Mouse (Mus musculus) CH12.LX (cell line): ENCODE results near the gene Sf3b2. TPM values are rescaled to one million over a fixed set of nuclear protein-coding genes. Genes with fewer than 3 reads are reported as not detected.

Experiments
- DNase-seq: peaks from one replicate; pipeline ENCODE4 v3.0.0-alpha.2; 2013; ENCODE audit errors: extremely low read depth
- H3K27ac ChIP-seq: 2 replicates; pipeline ENCODE4 v1.5.1; 2012; ENCODE audit warnings: low read depth, mild to moderate bottlenecking, control low read depth, moderate library complexity; ENCODE audit not compliant: insufficient read depth
- H3K27me3 ChIP-seq: replicated peaks from 2 replicates; pipeline ENCODE3; 2012; ENCODE audit warnings: inconsistent platforms
- H3K36me3 ChIP-seq, 2 experiments: replicated peaks in 1 of 2; 2 replicates each; pipeline versions ENCODE3 to v1.6.1; 2012; ENCODE audit warnings: inconsistent platforms in 1 of 2, low read length in 1 of 2, mild to moderate bottlenecking in 1 of 2, mixed read lengths in 1 of 2, moderate library complexity in 1 of 2; ENCODE audit not compliant: control insufficient read depth in 1 of 2, insufficient read depth in 1 of 2
- H3K4me1 ChIP-seq, 2 experiments: 2 replicates each; pipeline ENCODE4 v1.6.1; 2012; ENCODE audit warnings: inconsistent platforms in 1 of 2, moderate library complexity in 1 of 2; ENCODE audit not compliant: insufficient read depth in 2 of 2, control insufficient read depth in 1 of 2
- H3K4me2 ChIP-seq: 2 replicates; pipeline ENCODE4 v1.6.1; 2012; ENCODE audit warnings: low read depth, mild to moderate bottlenecking, control low read depth; ENCODE audit not compliant: poor library complexity, insufficient read depth, severe bottlenecking
- H3K4me3 ChIP-seq, 3 experiments: fragments of 150-350 bp in 1 of 3; sonication (generic) in 1 of 3; replicated peaks in 1 of 3; 2 replicates each; pipeline versions ENCODE3 to v1.5.1; 2011 to 2012; ENCODE audit warnings: low read depth in 2 of 3, low read length in 2 of 3, mild to moderate bottlenecking in 2 of 3, moderate library complexity in 2 of 3, control low read depth in 1 of 3, improper control_type of control experiment in 1 of 3, inconsistent platforms in 1 of 3, mixed read lengths in 1 of 3; ENCODE audit not compliant: poor library complexity in 1 of 3
- H3K79me2 ChIP-seq: replicated peaks from 2 replicates; pipeline ENCODE4 v1.6.1; 2012; ENCODE audit warnings: mild to moderate bottlenecking, moderate library complexity; ENCODE audit not compliant: control insufficient read depth, poor library complexity, insufficient read depth, severe bottlenecking; ENCODE audit errors: extremely low read depth
- H3K9ac ChIP-seq: 2 replicates; pipeline ENCODE4 v1.6.1; 2012; ENCODE audit warnings: low read depth, mild to moderate bottlenecking, control low read depth, moderate library complexity; ENCODE audit not compliant: insufficient read depth
- H3K9me3 ChIP-seq: replicated peaks from 2 replicates; pipeline ENCODE3; 2012; ENCODE audit warnings: low read length, inconsistent platforms, mixed read lengths
- BHLHE40 ChIP-seq: IDR thresholded peaks from 2 replicates; pipeline ENCODE4 v1.6.1; 2011; ENCODE audit warnings: mild to moderate bottlenecking, low read depth, low read length, improper control_type of control experiment
- CHD1 ChIP-seq: IDR thresholded peaks from 2 replicates; pipeline ENCODE4 v1.6.1; 2012; ENCODE audit warnings: low read depth, low read length, improper control_type of control experiment, inconsistent platforms
- CHD2 ChIP-seq: IDR thresholded peaks from 2 replicates; pipeline ENCODE4 v1.6.1; 2011; ENCODE audit warnings: low read length, improper control_type of control experiment
- CTCF ChIP-seq, 2 experiments: IDR thresholded peaks in 1 of 2; conservative IDR thresholded peaks in 1 of 2; 2 replicates each; pipeline ENCODE4 v1.5.1; 2011 to 2012; ENCODE audit warnings: low read depth in 2 of 2, low read length in 2 of 2, improper control_type of control experiment in 1 of 2, inconsistent platforms in 1 of 2, mild to moderate bottlenecking in 1 of 2, moderate library complexity in 1 of 2
- E2F4 ChIP-seq: IDR thresholded peaks from 2 replicates; pipeline ENCODE4 v1.6.1; 2011; ENCODE audit warnings: low read depth, low read length, improper control_type of control experiment; ENCODE audit not compliant: insufficient replicate concordance
- ELF1 ChIP-seq: IDR thresholded peaks from 2 replicates; pipeline ENCODE4 v1.6.1; 2014; ENCODE audit warnings: low read depth, mild to moderate bottlenecking, inconsistent platforms, low read length, improper control_type of control experiment
- EP300 ChIP-seq: IDR thresholded peaks from 2 replicates; pipeline ENCODE4 v1.6.1; 2011; ENCODE audit warnings: low read length, improper control_type of control experiment
- ETS1 ChIP-seq: conservative IDR thresholded peaks from 2 replicates; pipeline ENCODE4 v1.6.1; 2012; ENCODE audit warnings: low read depth, mild to moderate bottlenecking, inconsistent platforms, low read length, improper control_type of control experiment, moderate library complexity
- GABPA ChIP-seq: IDR thresholded peaks from 2 replicates; pipeline ENCODE4 v1.6.1; 2012; ENCODE audit warnings: low read depth, low read length, improper control_type of control experiment, inconsistent platforms; ENCODE audit not compliant: insufficient replicate concordance
- HCFC1 ChIP-seq: IDR thresholded peaks from 2 replicates; pipeline ENCODE4 v1.6.1; 2012; ENCODE audit warnings: low read depth, mild to moderate bottlenecking, inconsistent platforms, low read length, improper control_type of control experiment
- IRF4 ChIP-seq: IDR thresholded peaks from 2 replicates; pipeline ENCODE4 v1.6.1; 2014; ENCODE audit warnings: low read depth, mild to moderate bottlenecking, inconsistent platforms, low read length, improper control_type of control experiment
- JUN ChIP-seq: IDR thresholded peaks from 2 replicates; pipeline ENCODE4 v1.6.1; 2011; ENCODE audit warnings: low read depth, mild to moderate bottlenecking, low read length, improper control_type of control experiment, moderate library complexity; ENCODE audit not compliant: insufficient read depth
- JUND ChIP-seq: conservative IDR thresholded peaks from 2 replicates; pipeline ENCODE4 v1.6.1; 2011; ENCODE audit warnings: low read depth, low read length, improper control_type of control experiment
- KAT2A ChIP-seq: IDR thresholded peaks from 2 replicates; pipeline ENCODE4 v1.6.1; 2012; ENCODE audit warnings: low read length, improper control_type of control experiment, inconsistent platforms; ENCODE audit not compliant: insufficient replicate concordance
- MAFK ChIP-seq: IDR thresholded peaks from 2 replicates; pipeline ENCODE4 v1.6.1; 2011; ENCODE audit warnings: low read length, improper control_type of control experiment; ENCODE audit not compliant: insufficient replicate concordance
- MAX ChIP-seq: IDR thresholded peaks from 2 replicates; pipeline ENCODE4 v1.6.1; 2011; ENCODE audit warnings: low read length, improper control_type of control experiment
- MAZ ChIP-seq: IDR thresholded peaks from 2 replicates; pipeline ENCODE4 v1.6.1; 2012; ENCODE audit warnings: low read depth, mild to moderate bottlenecking, inconsistent platforms, low read length, improper control_type of control experiment, moderate library complexity
- MEF2A ChIP-seq: IDR thresholded peaks from 2 replicates; pipeline ENCODE4 v1.6.1; 2014; ENCODE audit warnings: low read depth, mild to moderate bottlenecking, inconsistent platforms, low read length, improper control_type of control experiment, borderline replicate concordance
- MXI1 ChIP-seq: IDR thresholded peaks from 2 replicates; pipeline ENCODE4 v1.6.1; 2011; ENCODE audit warnings: mild to moderate bottlenecking, low read depth, low read length, improper control_type of control experiment
- MYC ChIP-seq: IDR thresholded peaks from 2 replicates; pipeline ENCODE4 v1.6.1; 2011; ENCODE audit warnings: low read depth, mild to moderate bottlenecking, improper control_type of control experiment, low read length
- NELFE ChIP-seq: IDR thresholded peaks from 2 replicates; pipeline ENCODE4 v1.6.1; 2011; ENCODE audit warnings: low read depth, low read length, improper control_type of control experiment
- NRF1 ChIP-seq: IDR thresholded peaks from 2 replicates; pipeline ENCODE4 v1.6.1; 2014; ENCODE audit warnings: low read depth, mild to moderate bottlenecking, inconsistent platforms, low read length, improper control_type of control experiment, moderate library complexity
- PAX5 ChIP-seq: IDR thresholded peaks from 2 replicates; pipeline ENCODE4 v1.6.1; 2012; ENCODE audit warnings: low read length, inconsistent platforms, mixed read lengths
- POLR2A ChIP-seq: IDR thresholded peaks from 2 replicates; pipeline ENCODE4 v1.6.1; 2011; ENCODE audit warnings: low read depth, mild to moderate bottlenecking, improper control_type of control experiment, low read length
- POLR2AphosphoS2 ChIP-seq: IDR thresholded peaks from 2 replicates; pipeline ENCODE4 v1.6.1; 2011; ENCODE audit warnings: low read depth, low read length, improper control_type of control experiment
- RAD21 ChIP-seq: IDR thresholded peaks from 2 replicates; pipeline ENCODE4 v1.6.1; 2011; ENCODE audit warnings: low read depth, mild to moderate bottlenecking, low read length, improper control_type of control experiment, moderate library complexity
- RCOR1 ChIP-seq: conservative IDR thresholded peaks from 2 replicates; pipeline ENCODE4 v1.6.1; 2012; ENCODE audit warnings: low read depth, mild to moderate bottlenecking, inconsistent platforms, low read length, improper control_type of control experiment
- SIN3A ChIP-seq: IDR thresholded peaks from 2 replicates; pipeline ENCODE4 v1.6.1; 2012; ENCODE audit warnings: low read length, improper control_type of control experiment, inconsistent platforms
- SMC3 ChIP-seq: IDR thresholded peaks from 2 replicates; pipeline ENCODE4 v1.6.1; 2011; ENCODE audit warnings: low read depth, low read length, improper control_type of control experiment
- TBP ChIP-seq: conservative IDR thresholded peaks from 2 replicates; pipeline ENCODE4 v1.6.1; 2011; ENCODE audit warnings: low read depth, low read length, improper control_type of control experiment
- TCF12 ChIP-seq: IDR thresholded peaks from 2 replicates; pipeline ENCODE4 v1.6.1; 2014; ENCODE audit warnings: low read depth, mild to moderate bottlenecking, inconsistent platforms, low read length, improper control_type of control experiment
- UBTF ChIP-seq: IDR thresholded peaks from 2 replicates; pipeline ENCODE4 v1.6.1; 2012; ENCODE audit warnings: low read depth, mild to moderate bottlenecking, inconsistent platforms, low read length, improper control_type of control experiment, moderate library complexity
- USF1 ChIP-seq: IDR thresholded peaks from 2 replicates; pipeline ENCODE4 v1.6.1; 2014; ENCODE audit warnings: low read depth, mild to moderate bottlenecking, inconsistent platforms, low read length, improper control_type of control experiment
- USF2 ChIP-seq: conservative IDR thresholded peaks from 2 replicates; pipeline ENCODE4 v1.6.1; 2011; ENCODE audit warnings: low read depth, low read length, improper control_type of control experiment
- ZC3H11A ChIP-seq: IDR thresholded peaks from 2 replicates; pipeline ENCODE4 v1.6.1; 2012; ENCODE audit warnings: low read depth, mild to moderate bottlenecking, inconsistent platforms, low read length, improper control_type of control experiment
- ZKSCAN1 ChIP-seq: IDR thresholded peaks from 2 replicates; pipeline ENCODE4 v1.6.1; 2012; ENCODE audit warnings: low read depth, inconsistent platforms, low read length, improper control_type of control experiment, borderline replicate concordance
- ZMIZ1 ChIP-seq: IDR thresholded peaks from 2 replicates; pipeline ENCODE4 v1.6.1; 2012; ENCODE audit warnings: low read depth, mild to moderate bottlenecking, inconsistent platforms, low read length, improper control_type of control experiment
- ZNF384 ChIP-seq: IDR thresholded peaks from 2 replicates; pipeline ENCODE4 v1.6.1; 2012; ENCODE audit warnings: low read depth, low read length, improper control_type of control experiment, inconsistent platforms
- dilution Hi-C: fragments of 300-500 bp; cut with MboI; formaldehyde crosslinking; loops from 2 replicates; pipeline ENCODE4 v1.14.3; 2020; ENCODE audit warnings: low sequenced_read_pairs; ENCODE audit not compliant: extremely low pct_unique_long_range_greater_than_20kb, extremely low pct_ligation_motif_present
- in situ Hi-C: fragments of 300-500 bp; cut with MboI; formaldehyde crosslinking; loops from 3 replicates; pipeline ENCODE4 v1.14.3; 2019; ENCODE audit warnings: low sequenced_read_pairs, low pct_ligation_motif_present, low pct_unique_long_range_greater_than_20kb, mixed read lengths
- polyA plus RNA-seq: library from polyadenylated mRNA; unstranded; fragments of >175 nt; gene quantifications from 2 replicates; pipeline ENCODE4 v1.2.1, GENCODE M21; 2012; ENCODE audit warnings: low read depth; ENCODE audit not compliant: insufficient read length
- total RNA-seq, 2 experiments: library from RNA; depleted of rRNA; stranded (reverse); fragments of 300-350 nt in 1 of 2; fragments of >200 nt in 1 of 2; gene quantifications; 2 replicates each; pipeline ENCODE4 v1.2.3; 2012 to 2014

Sf3b2 gene
- total RNA-seq (2012; rRNA removed) = 191 and 195 TPM in 2 replicates
- total RNA-seq (2014; rRNA removed) = 155 and 161 TPM in 2 replicates
- polyA plus RNA-seq = 238 and 279 TPM in 2 replicates

GRCm38 (mm10) chr19:5294972-5295735 lies at the start of gene Sf3b2:
Gene Sf3b2, minus strand, starts transcription at chr19:5295455.
- peaks cover 30% of the 10 kb centered on the region for H3K79me2 ChIP-seq
- H3K4me3 ChIP-seq = peak within 1 kb of the TSS; percentile 65 to 95 (median 78)
- H3K27me3 ChIP-seq = peaks cover 2% of the 10 kb centered on the region
- H3K9me3 ChIP-seq = no peaks in the 10 kb centered on the region
- peaks cover 27 to 37% of the 10 kb centered on the region in 2 experiments for H3K36me3 ChIP-seq
- H3K9ac ChIP-seq = peak within 1 kb of the TSS; percentile 92
- peak within 1 kb of the TSS; percentile 93 for H3K4me2 ChIP-seq
- TF ChIP-seq CHD1 = no peak
- TF ChIP-seq RAD21 = no peak; the same call in 1 of the 2 replicates
- TF ChIP-seq MAZ = peak; percentile 78
- TF ChIP-seq JUN = no peak
- peak; percentile 98 for TF ChIP-seq ELF1
- TF ChIP-seq MAX = peak; percentile 70; the same call in 1 of the 2 replicates
- peak; percentile 85 for TF ChIP-seq SIN3A
- peak; percentile 64; the same call in 1 of the 2 replicates for TF ChIP-seq RCOR1
- TF ChIP-seq ZKSCAN1 = no peak
- no peak for TF ChIP-seq MAFK
- peak; percentile 85; the same call in 1 of the 2 replicates for TF ChIP-seq ZMIZ1
- peak; percentile 95; the same call in 1 of the 2 replicates for TF ChIP-seq GABPA
- TF ChIP-seq JUND = peak; percentile 53; the same call in 1 of the 2 replicates
- TF ChIP-seq PAX5 = no peak
- TF ChIP-seq USF1 = no peak; the same call in 1 of the 2 replicates
- no peak for TF ChIP-seq BHLHE40
- TF ChIP-seq TCF12 = peak; percentile 94
- TF ChIP-seq POLR2A = peak; percentile 95
- peak; percentile 73; the same call in 1 of the 2 replicates for TF ChIP-seq MEF2A
- TF ChIP-seq TBP = peak; percentile 92
- TF ChIP-seq USF2 = no peak
- TF ChIP-seq UBTF = no peak
- TF ChIP-seq IRF4 = peak; percentile 75
- peak; percentile 99 for TF ChIP-seq HCFC1
- TF ChIP-seq NELFE = peak; percentile 88
- peak; percentile 94 for TF ChIP-seq POLR2AphosphoS2
- TF ChIP-seq MYC = peak; percentile 82; the same call in 1 of the 2 replicates
- no peak for TF ChIP-seq ZNF384
- peak; percentile 96 for TF ChIP-seq CHD2
- peak; percentile 38 to 90; a peak in 3 of 4 replicates for TF ChIP-seq CTCF (conservative IDR thresholded peaks at IDR 0.05 in 1 of 2, IDR thresholded peaks at IDR 0.05 in 1 of 2; ENCODE audit: low read depth in 2 of 2, low read length in 2 of 2)
- TF ChIP-seq ZC3H11A = no peak
- TF ChIP-seq NRF1 = peak; percentile 56
- TF ChIP-seq E2F4 = peak; percentile 95
- TF ChIP-seq SMC3 = no peak
- peak; percentile 100 for TF ChIP-seq KAT2A
- TF ChIP-seq EP300 = no peak
- TF ChIP-seq MXI1 = peak; percentile 49; the same call in 1 of the 2 replicates
- 0 out of 2 replicates have a peak, but pooled peaks have one; percentile 24 for TF ChIP-seq ETS1
- TF ChIP-seq, all 38 proteins: peak for 24
- in situ Hi-C loops = no loop called here
- peak; percentile 100 for DNase-seq
- peaks cover 3 to 29% of the 10 kb centered on the region in 2 experiments for H3K4me1 ChIP-seq
- dilution Hi-C loops = no loop called here
- peak within 1 kb of the TSS; percentile 80 for H3K27ac ChIP-seq
